Mouse (Mus musculus) hindbrain, embryonic 16.5 days (tissue): ENCODE results near the gene Inha. TPM values are rescaled to one million over a fixed set of nuclear protein-coding genes. Genes with fewer than 3 reads are reported as not detected.

Experiments used
- ATAC-seq: fragments of 200-750 bp; cut with Nextera tagmentation; 2 replicates; pipeline ENCODE4 v1.8.0; 2017; ENCODE audit warnings: moderate TSS enrichment, moderate library complexity
- H3K27ac ChIP-seq: fragments of 300-500 bp; sonication (generic); 2 replicates; pipeline ENCODE4 v1.5.1; 2014; ENCODE audit warnings: low read depth, mild to moderate bottlenecking, control low read depth, low read length, moderate library complexity
- H3K27me3 ChIP-seq: fragments of 300-500 bp; sonication (generic); replicated peaks from 2 replicates; pipeline ENCODE4 v1.6.1; 2014; ENCODE audit warnings: low read length; ENCODE audit not compliant: control insufficient read depth, insufficient read depth
- H3K36me3 ChIP-seq: fragments of 300-500 bp; sonication (generic); 2 replicates; pipeline ENCODE4 v1.6.1; 2014; ENCODE audit warnings: mild to moderate bottlenecking, low read length, moderate library complexity, mixed read lengths; ENCODE audit not compliant: control insufficient read depth, insufficient read depth
- H3K4me1 ChIP-seq: fragments of 300-500 bp; sonication (generic); 2 replicates; pipeline ENCODE4 v1.6.1; 2014; ENCODE audit warnings: low read depth, low read length; ENCODE audit not compliant: control insufficient read depth, insufficient read depth
- H3K4me2 ChIP-seq: fragments of 300-500 bp; sonication (generic); 2 replicates; pipeline ENCODE4 v1.6.1; 2014; ENCODE audit warnings: mild to moderate bottlenecking, low read length, control low read depth, moderate library complexity
- H3K4me3 ChIP-seq: fragments of 300-500 bp; sonication (generic); 2 replicates; pipeline ENCODE4 v1.5.1; 2014; ENCODE audit warnings: mild to moderate bottlenecking, low read length, control low read depth, moderate library complexity
- H3K9ac ChIP-seq: fragments of 300-500 bp; sonication (generic); 2 replicates; pipeline ENCODE4 v1.6.1; 2014; ENCODE audit warnings: low read depth, mild to moderate bottlenecking, control low read depth, low read length, moderate library complexity
- H3K9me3 ChIP-seq: fragments of 300-500 bp; sonication (generic); 2 replicates; pipeline ENCODE4 v1.6.1; 2014; ENCODE audit warnings: mild to moderate bottlenecking, low read length, moderate library complexity; ENCODE audit not compliant: control insufficient read depth
- WGBS: fragments of 180-500 bp; shearing (Covaris S2); extraction: QIAGEN DNeasy Blood & Tissue Kit; methylation state at CpG from one replicate; pipeline ENCODE4 v1.1.7; 2014; 5-methylcytosine and 5-hydroxymethylcytosine counted together
- polyA plus RNA-seq: library from polyadenylated mRNA; unstranded; fragments of >200 nt; fragmentation: Nextera tagmentation; extraction: Ambion mirVana; gene quantifications from 2 replicates; pipeline ENCODE4 v1.2.1, GENCODE M21; 2015

The Inha gene
- polyA plus RNA-seq, 1 experiment from 2014 or later, result 17.9 TPM

DNA sequence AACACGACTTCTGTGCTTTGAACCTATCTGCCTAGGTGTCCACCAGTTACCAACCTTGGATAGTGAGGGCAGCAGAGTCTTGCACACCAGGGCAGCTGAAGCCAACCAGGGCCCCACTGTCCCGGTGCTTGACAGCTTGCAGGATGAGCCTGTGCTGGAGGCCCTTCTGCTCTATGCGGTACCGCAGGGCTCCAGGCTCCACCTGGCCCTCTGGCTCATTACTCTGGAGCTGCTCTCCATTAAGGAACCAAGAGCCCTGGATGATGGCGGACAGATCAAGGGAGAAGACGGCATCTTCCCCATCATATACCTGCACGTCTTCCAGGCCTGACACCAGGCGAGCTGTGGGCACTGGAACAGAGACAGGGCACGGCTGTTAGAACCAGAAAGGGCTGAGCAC is 5.0 kb upstream of the Inha start:
- Histone ChIP-seq H3K27me3 (no peaks in the 10 kb centered on the region), H3K4me1 (peaks cover 11% of the 10 kb centered on the region), H3K9ac (no peak overlapping the region), H3K27ac (no peak overlapping the region), H3K9me3 (no peaks in the 10 kb centered on the region), H3K4me3 (no peak overlapping the region), H3K36me3 (peaks cover 6% of the 10 kb centered on the region), H3K4me2 (no peak overlapping the region)
- ATAC-seq, result no peak
- 93% methylated on average over 9 of the region's 9 CpGs for WGBS

GRCm38 (mm10) chr1:75502945-75503650 is 3.8 kb upstream of the Inha start:
- Histone ChIP-seq H3K4me2 (no peak overlapping the region), H3K27me3 (no peaks in the 10 kb centered on the region), H3K36me3 (peaks cover 6% of the 10 kb centered on the region), H3K27ac (no peak overlapping the region), H3K9ac (no peak overlapping the region), H3K4me3 (no peak overlapping the region), H3K4me1 (peaks cover 18% of the 10 kb centered on the region), H3K9me3 (no peaks in the 10 kb centered on the region)
- ATAC-seq, result no peak
- WGBS, result 87% methylated on average over 23 of the region's 25 CpGs

DNA sequence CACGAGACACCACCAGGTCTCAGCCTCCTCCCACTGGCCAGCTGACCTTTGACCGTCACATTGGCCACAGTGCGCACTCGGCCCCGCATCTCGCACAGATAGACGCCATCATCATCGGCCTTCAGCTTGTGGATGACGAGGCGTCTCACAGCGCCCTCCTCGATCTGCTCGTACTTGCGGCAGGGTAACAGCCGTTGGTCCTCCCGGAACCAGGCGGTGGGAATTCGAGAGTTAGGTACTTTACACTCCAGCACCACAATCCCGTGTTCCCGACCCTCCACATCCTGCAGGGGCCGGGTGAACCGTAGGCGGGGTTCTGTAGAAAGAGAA is 3.3 kb upstream of the Inha start:
- H3K4me1 ChIP-seq, result peaks cover 18% of the 10 kb centered on the region
- H3K4me3 ChIP-seq, result no peak overlapping the region
- peak overlapping the region; percentile 15 for H3K4me2 ChIP-seq
- no peaks in the 10 kb centered on the region for H3K27me3 ChIP-seq
- WGBS, result 73% methylated on average over 23 of the region's 23 CpGs
- H3K9me3 ChIP-seq, result no peaks in the 10 kb centered on the region
- H3K36me3 ChIP-seq, result peaks cover 6% of the 10 kb centered on the region
- no peak for ATAC-seq
- no peak overlapping the region for H3K27ac ChIP-seq
- no peak overlapping the region for H3K9ac ChIP-seq

GRCm38 (mm10) chr1:75504256-75505045 is 2.4 kb upstream of the Inha start:
- ATAC-seq, result no peak
- H3K36me3 ChIP-seq, result peaks cover 6% of the 10 kb centered on the region; the same call in 1 of the 2 replicates
- H3K4me2 ChIP-seq, result peak overlapping the region; percentile 92
- no peaks in the 10 kb centered on the region for H3K27me3 ChIP-seq
- WGBS, result 68% methylated on average over 9 of the region's 9 CpGs
- peak overlapping the region; percentile 87 for H3K9ac ChIP-seq
- no peaks in the 10 kb centered on the region for H3K9me3 ChIP-seq
- H3K4me3 ChIP-seq, result peak overlapping the region; percentile 90
- peak overlapping the region; percentile 85 for H3K27ac ChIP-seq
- peaks cover 18% of the 10 kb centered on the region for H3K4me1 ChIP-seq

DNA sequence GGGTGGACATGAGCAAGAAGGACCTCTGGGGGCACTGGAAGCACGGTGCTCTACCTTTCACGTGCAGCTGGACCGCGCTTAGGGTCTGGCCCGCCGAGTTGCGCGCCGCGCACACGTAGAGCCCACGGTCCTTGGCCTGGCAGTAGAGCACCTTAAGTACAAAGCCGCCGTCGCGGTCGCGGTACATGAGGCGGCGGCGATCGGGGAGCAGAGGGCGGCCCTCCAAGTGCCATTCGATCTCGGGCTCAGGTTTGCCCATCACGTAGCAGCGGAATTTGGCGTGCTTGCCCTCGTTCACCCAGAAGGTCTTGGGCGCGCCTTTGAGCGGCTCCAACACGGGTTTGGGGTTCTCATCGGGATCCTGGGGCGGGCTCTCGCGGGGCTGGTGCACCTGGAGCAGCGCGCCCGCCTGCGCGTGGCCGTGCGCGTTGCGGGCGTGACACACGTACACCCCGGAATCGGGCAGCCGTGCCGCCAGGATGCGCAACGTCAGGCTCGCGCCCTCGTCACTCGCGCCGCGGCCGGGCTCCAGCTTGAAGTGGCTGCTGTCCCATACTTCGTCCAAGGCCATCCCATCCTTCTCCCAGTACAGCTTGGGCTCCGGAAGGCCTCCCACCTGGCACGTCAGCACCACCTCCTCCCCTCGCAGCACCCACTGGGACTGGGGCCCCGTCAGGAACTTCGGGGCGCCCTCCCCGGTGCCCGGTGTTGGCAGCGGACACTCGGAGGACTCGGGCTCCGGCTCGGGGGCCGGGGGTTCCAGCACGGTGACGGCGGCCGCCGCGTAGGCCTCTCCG is 1.5 kb upstream of the Inha start:
- ATAC-seq, result peak; percentile 84
- peak overlapping the region; percentile 87 for H3K9ac ChIP-seq
- peaks cover 18% of the 10 kb centered on the region for H3K4me1 ChIP-seq
- WGBS, result under 1% methylated on average over 76 of the region's 84 CpGs
- peak overlapping the region; percentile 85 for H3K27ac ChIP-seq
- peak overlapping the region; percentile 90 for H3K4me3 ChIP-seq
- no peaks in the 10 kb centered on the region for H3K9me3 ChIP-seq
- H3K27me3 ChIP-seq, result no peaks in the 10 kb centered on the region
- H3K36me3 ChIP-seq, result peaks cover 6% of the 10 kb centered on the region; the same call in 1 of the 2 replicates
- peak overlapping the region; percentile 92 for H3K4me2 ChIP-seq

DNA sequence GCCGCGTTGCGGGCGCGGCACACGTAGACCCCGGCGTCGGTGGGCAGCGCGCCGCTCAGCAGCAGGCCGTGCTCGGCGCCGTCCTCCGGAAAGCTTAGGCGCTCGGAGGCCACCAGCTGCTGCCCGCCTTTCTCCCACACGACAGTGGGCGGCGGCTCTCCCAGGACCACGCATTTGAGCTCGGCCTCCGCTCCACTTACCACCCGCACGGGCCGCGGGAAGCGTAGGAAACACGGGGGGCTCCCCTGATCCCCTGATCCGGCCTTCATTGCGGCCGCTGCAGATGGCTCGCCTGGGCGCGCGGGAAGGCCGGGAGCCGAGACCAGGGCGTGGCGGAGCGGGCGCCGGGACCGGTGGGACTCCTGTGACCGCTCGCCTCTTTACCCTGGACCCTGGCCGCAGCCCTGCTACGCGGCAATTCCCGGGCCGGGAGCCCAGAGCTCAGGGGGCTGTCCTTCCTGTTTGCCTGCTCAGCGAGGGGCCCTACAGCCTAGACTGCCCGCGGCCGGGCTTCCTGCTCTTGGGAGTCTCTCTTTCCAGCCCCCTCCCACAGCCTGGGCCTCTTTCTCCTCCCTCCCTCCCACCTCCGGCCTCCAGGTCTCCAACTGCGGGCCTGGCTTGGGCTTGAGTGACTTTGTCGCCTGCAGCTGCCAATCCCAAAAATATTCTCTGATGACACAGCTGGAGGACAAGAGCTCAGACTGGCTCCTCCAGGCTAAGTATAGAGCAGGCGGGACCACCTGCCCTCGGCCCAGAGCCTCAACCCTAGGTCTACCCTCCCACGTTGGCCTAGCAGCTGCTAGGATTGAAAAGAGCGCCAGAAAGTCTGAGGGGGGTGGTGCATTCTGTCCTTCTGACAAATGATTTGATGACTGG is 683 bp upstream of the Inha start, which contains the start of gene Obsl1:
TSS of gene Obsl1 (minus strand) at position 497 of the 876 bp plus-strand sequence.
- under 1% methylated on average over 59 of the region's 65 CpGs for WGBS
- peaks cover 4% of the 10 kb centered on the region; the same call in 1 of the 2 replicates for H3K36me3 ChIP-seq
- no peaks in the 10 kb centered on the region for H3K9me3 ChIP-seq
- H3K4me3 ChIP-seq, result peak within 1 kb of the TSS; percentile 90
- H3K27ac ChIP-seq, result peak within 1 kb of the TSS; percentile 85
- peak; percentile 77 for ATAC-seq
- peak within 1 kb of the TSS; percentile 87 for H3K9ac ChIP-seq
- no peaks in the 10 kb centered on the region for H3K27me3 ChIP-seq
- H3K4me1 ChIP-seq, result peaks cover 18% of the 10 kb centered on the region
- H3K4me2 ChIP-seq, result peak within 1 kb of the TSS; percentile 92

- H3K36me3 ChIP-seq, result no peaks in the 10 kb centered on the region
- 46% methylated on average over 17 of the region's 20 CpGs for WGBS
- no peak overlapping the region for H3K4me3 ChIP-seq
- H3K9me3 ChIP-seq, result no peaks in the 10 kb centered on the region
- peaks cover 15% of the 10 kb centered on the region for H3K4me1 ChIP-seq
- ATAC-seq, result no peak
- no peak overlapping the region for H3K27ac ChIP-seq
- H3K9ac ChIP-seq, result no peak overlapping the region
- no peak overlapping the region for H3K4me2 ChIP-seq
- no peaks in the 10 kb centered on the region for H3K27me3 ChIP-seq
Measured at GRCm38 (mm10) chr1:75509586-75509985, 2.7 kb downstream of the Inha start.

- H3K9me3 ChIP-seq, result no peaks in the 10 kb centered on the region
- no peaks in the 10 kb centered on the region for H3K27me3 ChIP-seq
- ATAC-seq, result no peak
- no peak overlapping the region for H3K9ac ChIP-seq
- no peaks in the 10 kb centered on the region for H3K36me3 ChIP-seq
- no peak overlapping the region for H3K27ac ChIP-seq
- no peak overlapping the region for H3K4me2 ChIP-seq
- WGBS, result 78% methylated on average over 5 of the region's 5 CpGs
- H3K4me3 ChIP-seq, result no peak overlapping the region
- H3K4me1 ChIP-seq, result peaks cover 13% of the 10 kb centered on the region
Measured at GRCm38 (mm10) chr1:75510154-75510553, 3.3 kb downstream of the Inha start.
